Mouse (Mus musculus) left cerebral cortex, postnatal 25 days (tissue): ENCODE data around the gene Cldn1. TPM values are rescaled to one million over a fixed set of nuclear protein-coding genes. Genes with fewer than 3 reads are reported as not detected.
A peak's percentile ranks its signal among the peaks of the same experiment; 100 is the strongest.

Experiments
- DNase-seq, 2 experiments: peaks; one replicate each; pipeline ENCODE4 v3.0.0; 2022; ENCODE audit warnings: low spot score in 2 of 2, mixed read lengths in 1 of 2
- intact Hi-C: fragments of 180-260 bp; cut with DNase I; formaldehyde crosslinking; loops from one replicate; pipeline ENCODE4 v1.15.1; 2025
- total RNA-seq, 2 experiments: library from RNA; stranded (reverse); gene quantifications; 2 replicates each; pipeline ENCODE4 v1.2.3; 2021

The Cldn1 gene
- 1 to 10 TPM; 1.7 to 3.6 TPM for total RNA-seq

DNA sequence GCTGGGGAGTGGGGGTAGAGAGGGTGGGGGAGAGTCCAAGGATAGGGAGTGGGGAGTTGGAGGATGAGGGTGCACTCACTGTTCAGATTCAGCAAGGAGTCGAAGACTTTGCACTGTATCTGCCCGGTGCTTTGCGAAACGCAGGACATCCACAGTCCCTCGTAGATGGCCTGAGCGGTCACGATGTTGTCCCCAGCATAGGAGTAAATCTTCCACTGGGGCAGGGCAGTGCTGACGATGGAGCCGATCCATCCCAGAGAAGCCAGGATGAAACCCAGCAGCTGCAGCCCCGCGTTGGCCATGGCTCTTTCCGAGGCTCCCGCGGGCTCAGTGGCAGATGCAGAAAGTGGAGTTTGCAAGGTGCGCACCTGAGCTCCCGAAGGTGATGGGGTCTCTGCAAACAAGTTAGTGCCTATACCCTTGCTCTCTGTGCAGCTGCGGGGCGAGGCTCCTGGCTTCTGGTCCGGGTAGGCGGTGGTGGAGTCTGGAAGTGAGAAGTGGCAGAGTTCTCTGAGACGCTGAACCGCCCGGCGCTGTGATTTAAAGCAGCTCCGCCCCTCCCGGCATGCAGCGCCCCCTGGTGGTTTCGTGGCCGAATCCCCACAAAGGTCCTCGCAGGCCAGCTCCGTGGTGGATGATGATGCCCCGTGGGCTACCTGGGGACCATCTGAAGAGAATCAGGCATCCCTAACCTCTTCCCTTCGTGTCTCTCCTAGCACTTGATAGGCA, at the start of gene Cldn1:
Gene Cldn1, minus strand, starts transcription at position 517 of the 729 bp plus-strand sequence.
- peak; percentile 72 for DNase-seq
- intact Hi-C loops, result loop anchor here (2.0 to 5.0 kb wide), 3 partner anchors 119 to 404 kb away; no protein-coding TSS in a partner anchor

DNA sequence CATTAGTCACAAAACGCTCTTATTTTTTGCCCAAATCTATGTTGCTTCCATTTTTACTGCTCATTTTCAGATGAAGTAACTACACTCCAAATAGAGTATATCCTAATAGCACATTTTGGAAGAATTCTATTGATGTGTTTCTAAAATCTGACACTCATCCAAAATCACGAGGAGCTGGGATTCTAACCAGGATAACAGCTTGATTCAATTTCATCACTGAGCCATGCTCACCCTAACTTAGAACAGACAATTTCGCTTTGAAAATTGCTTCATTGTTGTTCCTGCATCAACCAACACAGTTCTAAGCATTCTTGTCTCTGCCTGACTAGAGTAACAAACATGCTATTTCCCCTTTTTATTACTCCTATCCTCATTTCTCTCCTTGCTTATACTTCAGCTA, 47.0 kb upstream of the Cldn1 start:
- DNase-seq, result peak in 1 of 2 experiments; percentile 20
- intact Hi-C loops, result no loop called here

DNA sequence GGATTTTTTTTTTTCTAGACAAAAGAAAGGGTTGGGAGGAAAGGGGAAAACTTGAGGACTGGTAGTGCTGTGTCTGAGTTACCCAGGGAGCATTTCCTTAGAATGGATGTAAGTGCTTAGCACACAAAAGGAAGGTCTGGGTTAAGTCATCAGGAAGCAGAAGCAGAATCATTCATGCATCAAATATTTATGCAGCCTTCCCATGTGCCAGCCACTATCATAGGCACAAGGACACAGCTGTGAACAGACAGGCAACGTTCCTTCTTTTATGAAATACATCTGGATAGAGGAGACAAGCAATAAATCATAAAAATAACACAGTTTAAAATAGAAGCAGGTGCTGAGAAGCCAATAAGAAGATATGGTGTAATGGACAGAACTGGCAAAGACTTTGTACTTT, 32.4 kb upstream of the Cldn1 start:
- DNase-seq, result no peak
- intact Hi-C loops, result no loop called here

DNA sequence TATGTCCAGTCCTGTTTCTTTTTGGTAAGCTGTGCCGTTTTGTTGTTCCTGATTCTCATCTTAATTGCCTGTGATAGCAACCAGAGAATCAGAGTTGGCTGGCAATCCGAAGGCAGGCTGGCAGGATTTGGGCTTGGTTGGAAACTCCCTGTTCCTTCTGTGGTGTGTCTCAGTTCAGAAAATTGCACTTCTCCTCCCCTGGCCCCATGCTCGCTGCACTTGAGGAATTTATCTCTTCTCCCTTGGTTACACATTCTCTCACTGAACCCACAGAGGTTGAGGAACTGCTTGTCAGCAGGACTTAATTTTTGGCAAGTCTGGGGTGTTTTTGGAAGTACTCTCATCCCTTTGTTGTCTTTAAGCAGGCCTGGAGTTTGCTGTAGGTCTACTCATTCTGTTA, 29.3 kb upstream of the Cldn1 start:
- DNase-seq, result peak in 1 of 2 experiments; percentile 2
- intact Hi-C loops, result no loop called here

DNA sequence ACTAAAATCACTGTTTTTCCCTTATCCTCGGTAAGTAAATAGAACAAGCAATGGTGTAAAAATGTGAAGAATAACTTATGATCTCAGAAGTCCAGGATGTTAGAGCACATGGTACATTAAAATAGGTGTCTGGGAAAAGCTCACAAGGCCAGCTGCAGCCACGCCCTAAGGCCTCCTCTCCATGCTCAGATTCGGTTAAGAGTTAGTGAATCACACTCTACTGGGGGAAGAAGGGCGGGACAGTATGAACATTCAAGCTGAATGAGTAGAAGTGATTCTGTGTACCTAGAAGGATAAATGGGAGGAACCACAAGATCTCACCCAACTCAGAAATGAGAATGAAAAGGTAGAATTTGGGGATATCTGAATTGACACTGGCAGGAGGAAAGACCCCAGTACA, 28.9 kb upstream of the Cldn1 start:
- no peak for DNase-seq
- intact Hi-C loops, result no loop called here

DNA sequence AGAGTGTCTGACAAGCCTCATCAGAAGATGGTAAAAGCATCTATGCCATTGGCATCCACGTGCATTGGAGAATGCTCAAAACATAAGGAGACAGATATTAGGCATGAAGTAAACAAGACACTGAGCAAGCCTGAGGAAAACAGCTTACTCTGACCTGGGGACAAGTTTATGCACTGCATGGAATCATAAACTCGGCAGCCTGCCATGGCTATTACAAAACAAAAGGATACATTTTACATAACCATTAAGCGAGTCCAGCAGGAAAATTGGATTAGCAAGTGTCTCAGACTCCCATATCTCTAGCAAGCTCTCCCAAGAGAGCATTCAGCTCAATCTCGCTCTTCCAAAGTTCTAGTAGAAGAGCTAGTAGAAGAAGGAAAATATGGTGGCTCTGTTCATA, 19.3 kb upstream of the Cldn1 start:
- DNase-seq, result no peak
- intact Hi-C loops, result no loop called here

DNA sequence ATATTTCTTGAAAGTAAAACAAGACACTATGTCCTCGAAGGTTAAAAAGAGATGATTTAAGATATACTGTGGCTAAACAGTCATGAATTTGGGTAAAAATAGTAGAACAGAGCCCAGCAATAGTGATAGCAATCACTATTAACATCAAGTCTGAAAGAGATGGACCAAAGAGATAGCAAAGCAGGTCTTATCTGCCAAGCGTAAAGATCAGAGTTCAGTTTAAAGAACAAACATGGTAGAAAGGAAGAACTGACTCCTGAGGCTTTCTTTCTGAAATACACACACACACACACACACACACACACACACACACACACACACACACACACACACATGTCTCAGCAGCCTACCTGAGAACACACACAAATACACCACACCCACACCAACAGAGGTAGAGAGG, 14.5 kb upstream of the Cldn1 start:
- intact Hi-C loops, result no loop called here
- DNase-seq, result no peak

DNA sequence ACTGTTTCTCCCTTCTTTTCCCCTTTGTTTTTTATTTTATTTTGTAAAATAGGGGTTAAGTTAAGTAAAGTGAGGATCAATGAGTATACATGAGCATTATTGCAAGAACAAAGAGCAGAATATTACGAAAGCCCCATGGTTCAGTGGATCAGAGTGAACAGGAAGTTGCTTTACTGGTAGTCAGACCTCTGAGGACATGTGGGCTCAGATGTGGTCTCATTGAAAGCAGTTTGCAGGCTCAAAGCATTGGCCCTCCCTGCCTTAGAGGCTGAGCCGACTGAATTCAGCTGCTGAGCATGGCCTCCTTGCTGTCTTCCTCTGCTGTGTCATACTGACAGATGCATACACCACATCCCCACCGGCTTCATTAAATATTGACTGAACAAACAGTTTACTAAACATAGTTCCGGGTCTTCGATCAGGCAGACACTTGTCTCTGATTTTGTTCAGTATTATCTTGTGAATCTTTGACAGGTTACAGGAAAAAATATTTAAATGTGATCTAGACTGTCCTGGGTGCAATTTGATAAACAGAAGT, 12.5 kb upstream of the Cldn1 start:
- intact Hi-C loops, result no loop called here
- DNase-seq, result no peak

DNA sequence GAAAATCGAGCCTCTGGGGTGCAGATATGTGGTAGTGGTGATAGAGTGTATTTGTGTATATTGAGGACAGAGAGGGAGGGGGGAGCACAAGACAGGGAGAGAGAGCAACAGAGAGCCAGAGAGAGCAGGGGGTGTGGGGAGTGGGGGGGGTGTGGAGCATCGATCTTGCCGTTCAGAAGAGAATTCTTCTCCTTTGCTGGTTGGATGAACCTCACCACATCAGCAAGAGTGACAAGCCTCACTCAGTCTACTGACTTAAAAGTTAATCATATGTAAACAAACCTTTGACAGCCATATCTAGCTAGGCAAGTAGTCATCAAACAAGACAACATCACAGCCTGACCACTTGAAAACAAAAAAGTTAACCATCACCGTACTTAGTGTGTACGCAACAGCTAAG, 5.5 kb upstream of the Cldn1 start:
- intact Hi-C loops, result no loop called here

DNA sequence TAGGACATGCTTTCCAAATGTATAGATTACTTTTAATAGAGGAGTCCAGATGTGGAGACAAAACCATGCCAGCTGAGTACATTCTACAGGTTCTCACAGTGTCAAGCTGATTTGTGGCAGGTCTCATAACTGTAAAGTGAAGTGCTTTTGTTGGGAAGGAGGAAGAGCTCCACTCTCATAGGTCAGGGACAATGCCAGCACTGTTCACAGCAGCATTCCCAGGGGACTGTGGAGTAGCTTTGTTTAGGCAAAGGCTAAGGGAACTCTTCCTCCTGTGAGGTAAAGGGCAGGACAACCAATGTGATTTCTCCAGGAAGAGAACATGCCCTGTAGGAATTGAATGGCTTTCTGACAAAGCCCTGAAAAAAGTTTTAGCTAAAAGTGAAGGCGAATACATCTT, 1.5 kb downstream of the Cldn1 start:
- no peak for DNase-seq
- intact Hi-C loops, result loop anchor here (2.0 to 5.0 kb wide), 3 partner anchors 118 to 403 kb away; no protein-coding TSS in a partner anchor

More for the DNA sequence above, 5.5 kb upstream of the Cldn1 start:
- DNase-seq, result no peak

DNA sequence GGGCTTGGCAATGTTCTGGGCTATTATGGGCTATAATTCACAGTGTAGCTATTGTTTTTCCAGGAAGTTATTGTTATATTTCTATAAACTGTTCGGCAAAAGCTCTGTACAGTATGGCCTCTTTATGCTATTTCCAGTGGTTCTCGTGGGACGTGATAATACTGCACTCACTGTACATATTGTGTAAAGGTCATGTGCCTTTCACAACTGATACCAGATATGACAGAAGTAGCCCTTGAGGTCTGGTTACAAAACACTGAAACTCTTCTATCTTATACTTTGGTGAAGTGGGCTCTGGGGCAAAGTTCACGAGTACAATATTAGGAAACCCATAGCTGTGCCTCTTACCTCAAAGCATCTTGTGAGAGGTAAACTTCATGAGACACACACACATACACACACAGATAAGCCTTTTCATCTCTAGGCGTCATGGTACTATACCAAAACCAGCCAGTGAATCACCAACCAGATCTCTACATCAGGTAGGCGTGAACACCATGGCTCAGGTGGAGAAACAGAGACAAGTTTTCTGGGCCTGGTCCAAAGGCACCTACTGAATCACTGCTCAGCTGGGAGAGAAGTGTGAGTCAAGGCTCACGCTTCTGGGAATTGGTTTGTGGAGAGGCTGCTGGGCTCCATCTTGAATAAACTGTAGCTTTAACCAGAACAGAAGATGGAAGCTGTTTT, 2.5 kb downstream of the Cldn1 start:
- intact Hi-C loops, result no loop called here
- no peak for DNase-seq

DNA sequence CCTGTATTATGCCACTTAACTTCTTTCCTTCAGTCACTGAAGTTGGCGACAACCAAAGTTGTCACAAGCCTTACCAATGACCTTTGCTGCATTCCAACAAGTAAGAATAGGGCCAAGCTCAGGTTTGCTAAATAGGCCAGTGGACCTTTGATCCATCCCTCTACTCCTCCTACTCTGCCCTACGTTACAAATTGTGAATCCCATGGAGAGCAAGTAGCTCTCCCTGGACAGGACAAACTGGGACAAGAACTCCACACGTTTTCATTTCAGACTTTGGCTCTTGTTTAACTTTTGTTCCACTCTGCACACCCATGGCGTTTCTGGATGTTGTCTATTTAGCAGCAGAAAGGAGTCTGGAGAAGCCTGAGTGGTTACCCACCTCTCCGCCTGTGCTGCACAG, 3.5 kb downstream of the Cldn1 start:
- intact Hi-C loops, result no loop called here
- DNase-seq, result no peak

DNA sequence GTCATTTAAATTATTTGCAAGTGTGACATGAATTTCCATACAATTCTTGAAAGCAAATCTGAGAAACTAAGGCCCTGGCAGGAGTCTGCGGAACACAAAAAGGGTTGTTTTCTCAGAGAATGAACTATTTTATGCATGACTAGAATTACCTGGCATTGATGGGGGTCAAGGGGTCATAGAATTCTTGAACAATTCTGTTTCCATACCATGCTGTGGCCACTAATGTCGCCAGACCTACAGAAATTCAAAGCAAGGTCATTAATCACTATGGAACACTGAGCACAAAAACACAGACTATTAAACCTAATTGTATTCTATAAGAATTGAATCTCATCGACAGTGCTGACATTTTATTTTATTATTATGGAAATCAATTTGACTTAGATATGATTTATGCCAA, 10.9 kb downstream of the Cldn1 start:
- DNase-seq, result no peak

DNA sequence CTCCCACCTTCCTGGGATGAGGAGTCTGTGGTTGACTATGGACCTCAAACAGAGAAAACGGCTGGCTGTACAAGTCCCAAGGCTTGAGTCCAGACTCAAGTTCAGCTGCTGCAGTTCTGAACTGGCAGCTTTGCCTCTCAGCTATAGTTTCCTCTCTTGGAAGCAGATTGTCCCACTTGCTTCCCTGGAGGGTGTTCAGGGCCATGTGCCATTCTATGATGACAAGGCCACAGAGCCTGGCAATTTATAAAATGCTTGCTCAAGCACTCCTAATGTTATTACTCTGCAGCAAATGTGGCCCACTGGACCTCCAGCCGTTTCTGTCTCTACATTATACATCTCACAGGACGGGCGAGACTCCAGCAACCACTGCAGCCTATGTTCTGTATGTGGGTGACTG, 12.0 kb downstream of the Cldn1 start:
- no peak for DNase-seq
- intact Hi-C loops, result no loop called here

More for the DNA sequence above, 10.9 kb downstream of the Cldn1 start:
- intact Hi-C loops, result no loop called here

DNA sequence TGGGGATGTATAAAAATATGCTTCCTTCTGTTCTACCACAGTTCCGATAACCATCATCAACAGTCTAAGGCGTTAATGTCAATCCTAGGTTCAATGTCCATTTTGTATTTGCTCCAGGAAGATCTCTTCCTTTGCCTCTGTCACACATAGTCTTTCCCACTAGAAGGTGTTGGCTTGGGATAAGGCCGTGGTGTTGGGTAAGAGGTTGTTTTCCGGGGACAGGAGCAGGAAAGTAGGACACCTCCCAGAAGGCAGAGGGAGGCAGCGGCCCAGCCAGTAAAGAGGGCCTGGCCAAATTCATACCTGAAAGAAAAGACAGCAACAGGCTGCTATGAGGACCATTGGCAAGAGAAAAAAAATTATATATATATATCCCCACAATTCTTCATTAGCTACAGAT, 12.7 kb downstream of the Cldn1 start:
- no peak for DNase-seq
- intact Hi-C loops, result no loop called here

DNA sequence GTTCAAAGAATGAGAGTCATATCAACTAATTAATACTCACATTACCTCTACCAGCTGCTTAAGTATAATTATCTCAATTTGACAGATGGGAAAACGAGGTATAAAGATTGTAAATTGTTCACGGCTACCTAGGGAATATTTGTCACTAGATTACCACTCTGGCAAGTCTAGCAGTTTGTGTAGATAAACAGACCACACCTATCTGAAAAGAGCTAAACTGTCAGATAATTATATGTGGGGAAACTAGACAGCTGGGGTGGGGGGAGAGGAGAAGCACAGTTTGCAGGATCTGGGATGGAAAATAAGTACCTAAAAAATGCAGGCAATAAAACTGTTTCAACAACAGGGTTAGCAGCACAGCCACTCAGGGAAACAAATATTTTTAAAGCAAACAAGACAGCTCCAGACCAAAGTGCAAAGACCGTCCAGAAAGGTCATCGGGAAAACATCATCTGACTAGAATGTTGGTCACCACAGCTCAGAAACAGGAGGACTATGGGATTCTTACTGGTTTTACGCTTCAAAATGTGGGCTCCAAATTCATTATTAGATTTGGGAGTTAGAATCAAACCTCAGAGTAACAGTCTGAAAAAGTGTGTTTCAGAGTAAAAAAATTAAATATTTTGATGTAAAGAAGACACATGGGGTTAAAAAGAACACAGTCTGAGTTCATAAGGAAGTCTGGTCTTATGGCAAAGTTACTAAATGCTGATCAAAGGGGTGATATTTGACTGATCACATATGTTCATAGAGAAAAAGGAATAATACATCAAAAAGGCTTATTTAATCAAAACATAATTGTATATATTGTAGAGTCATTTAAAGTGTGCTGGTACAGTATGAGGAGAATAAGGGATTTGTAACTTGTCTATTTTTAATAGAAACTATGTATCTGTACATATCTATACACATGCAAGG, 13.5 kb downstream of the Cldn1 start:
- intact Hi-C loops, result no loop called here
- no peak for DNase-seq

DNA sequence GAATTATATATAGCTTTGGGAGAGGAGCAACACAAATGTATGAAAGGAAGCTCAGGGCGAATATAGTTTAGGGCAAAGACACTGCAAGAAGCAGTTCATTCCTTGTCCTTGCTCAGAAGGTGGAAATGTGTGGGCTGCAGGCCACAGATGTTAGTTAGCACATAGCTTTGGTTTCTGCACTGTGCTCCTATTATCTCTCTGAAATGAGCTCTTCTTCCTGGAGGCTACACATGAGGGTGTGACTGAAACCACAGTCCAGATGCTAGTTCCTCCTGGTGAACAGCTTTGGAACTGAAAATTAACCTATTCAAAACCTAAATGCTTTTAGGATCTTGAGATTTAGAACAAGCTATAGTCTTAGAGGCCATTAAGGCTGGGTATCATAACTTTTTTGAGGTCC, 16.1 kb downstream of the Cldn1 start:
- intact Hi-C loops, result no loop called here
- no peak for DNase-seq

DNA sequence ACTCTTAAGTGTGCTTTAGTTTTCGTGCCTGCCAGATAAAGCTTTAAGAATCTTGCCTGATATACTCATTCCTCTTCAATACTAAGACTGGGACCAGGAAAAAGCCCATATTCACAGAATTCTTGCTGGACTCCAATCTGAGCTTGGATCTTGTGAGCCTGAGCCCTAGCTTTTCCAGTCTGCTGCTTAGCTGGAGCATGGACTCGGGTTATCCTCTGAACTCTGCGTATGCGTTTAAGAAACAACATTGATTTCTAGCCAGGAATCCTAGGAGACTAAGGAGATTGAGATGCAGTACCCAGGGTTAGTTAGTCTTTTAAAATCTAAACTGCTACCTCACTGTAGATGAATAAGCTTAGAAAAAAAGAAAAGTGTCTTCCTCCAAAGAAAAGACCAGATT, 20.9 kb downstream of the Cldn1 start:
- intact Hi-C loops, result no loop called here
- no peak for DNase-seq

DNA sequence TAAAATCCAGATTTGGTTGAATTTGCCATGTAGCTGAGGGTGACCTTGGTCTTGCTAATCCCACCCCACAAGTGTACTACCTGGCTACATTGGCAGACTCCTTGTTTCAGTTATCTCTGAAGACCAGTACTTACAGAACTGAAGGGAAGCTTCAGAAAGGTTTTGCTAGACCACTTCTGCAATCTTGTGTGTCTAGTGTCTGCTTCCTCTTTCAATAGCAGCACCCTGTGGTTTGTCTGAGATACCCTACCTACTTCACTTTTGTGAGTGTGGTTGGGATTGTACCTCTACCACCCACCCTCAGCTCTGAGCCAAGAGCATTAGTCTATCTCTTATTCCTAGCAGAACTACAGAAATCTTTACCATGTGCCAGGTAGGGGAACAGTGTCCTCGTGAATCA, 22.8 kb downstream of the Cldn1 start:
- intact Hi-C loops, result no loop called here
- DNase-seq, result no peak

DNA sequence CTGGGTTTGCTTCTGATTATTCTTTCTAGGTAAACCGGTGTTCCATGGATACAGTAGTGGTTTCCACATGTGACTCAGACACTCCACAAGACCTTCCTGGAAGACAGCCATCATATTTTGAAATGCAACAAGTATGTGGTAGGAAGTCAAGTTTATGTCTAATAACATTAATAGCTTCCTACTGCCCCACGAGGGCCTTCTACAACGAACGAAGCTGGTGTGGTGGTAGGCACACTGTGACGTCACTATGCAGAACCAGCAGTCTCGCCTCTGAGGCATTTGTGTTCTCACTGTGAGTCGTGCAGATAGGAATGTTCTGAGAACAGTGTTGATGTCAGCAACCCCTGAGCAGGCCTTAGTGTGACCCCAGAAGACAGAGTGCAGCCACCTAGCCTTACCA, 55.4 kb downstream of the Cldn1 start:
- no peak for DNase-seq
- intact Hi-C loops, result no loop called here
